Mouse (Mus musculus) heart, adult 11 months (tissue): Measurements from ENCODE around the gene Abcc4.

Experiments used
- DNase-seq: peaks from one replicate; pipeline ENCODE4 v3.0.0; 2022

The Abcc4 gene

DNA sequence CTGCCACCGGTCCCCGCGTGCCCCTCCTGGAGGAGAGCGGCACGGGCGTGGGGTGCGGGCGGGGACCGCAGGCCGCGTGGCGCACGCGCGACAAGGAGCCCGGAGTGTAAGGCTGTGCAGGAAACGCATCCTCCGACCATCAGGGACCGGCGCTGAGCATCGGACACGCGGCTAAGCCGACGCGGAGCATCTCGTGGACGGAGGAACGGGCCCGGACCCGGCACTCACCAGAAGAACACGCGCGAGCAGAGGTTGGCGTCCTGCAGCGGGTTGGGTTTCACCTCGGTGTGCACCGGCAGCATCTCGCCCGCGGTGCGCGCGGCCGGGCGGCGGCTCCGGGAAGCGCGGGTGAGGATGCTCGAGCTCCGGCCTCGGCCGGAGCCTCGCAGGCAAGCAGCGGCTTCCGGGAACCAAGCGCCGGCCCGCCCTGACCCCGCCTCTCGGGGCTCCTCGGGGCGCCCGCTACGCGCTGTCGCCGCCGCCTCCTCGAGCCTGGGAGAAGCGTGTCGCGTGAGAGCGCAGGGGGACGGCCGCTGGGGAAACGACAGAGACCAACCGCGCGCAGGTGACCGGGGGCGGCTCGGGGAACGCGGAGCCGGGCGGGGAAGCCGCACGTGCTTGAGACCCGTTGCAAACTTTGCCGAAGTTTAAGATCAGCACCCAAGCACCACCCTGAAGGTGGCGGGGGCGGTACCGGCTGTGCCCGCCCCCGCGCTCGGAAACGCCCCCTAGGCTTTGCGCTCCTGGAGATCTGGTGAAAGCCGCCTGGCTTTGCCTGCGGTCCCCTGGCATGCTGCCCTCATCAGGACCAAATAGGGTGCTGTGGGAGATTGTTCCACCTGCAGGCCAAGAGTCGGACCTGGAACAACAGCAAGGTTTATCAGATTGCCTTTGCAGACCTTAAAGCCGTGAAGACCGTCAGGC lies at the start of gene Abcc4:
Abcc4 (minus strand) TSS at position 412 of the 924 bp plus-strand sequence.
- DNase-seq, result peak; percentile 99

DNA sequence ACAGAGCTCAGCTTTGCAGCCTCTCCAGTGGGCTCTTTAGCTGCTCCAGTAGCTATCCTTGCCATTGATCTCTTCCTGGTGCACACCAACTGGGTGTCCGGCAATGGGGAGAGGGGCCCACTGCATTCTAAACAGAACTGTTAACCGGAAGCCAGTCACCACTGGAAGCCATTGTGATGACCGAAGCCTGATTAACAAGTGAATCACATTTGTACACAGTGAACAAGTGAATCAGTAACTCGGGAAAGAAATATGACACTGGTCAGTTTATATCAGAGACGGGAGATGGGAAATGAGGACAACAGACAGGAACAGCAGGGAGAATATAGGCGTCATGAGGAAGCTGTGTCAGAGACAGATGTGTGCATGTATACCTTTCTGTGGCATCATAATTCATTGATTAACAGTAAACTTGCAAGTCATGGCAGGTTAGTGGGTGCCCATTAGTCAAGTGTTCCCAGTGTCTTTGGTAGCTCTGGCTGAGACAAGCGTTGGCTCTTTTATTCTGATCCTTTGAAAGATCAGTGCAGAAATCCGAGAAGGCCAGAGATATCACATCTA lies 45.3 kb upstream of the Abcc4 start:
- DNase-seq, result peak; percentile 51

DNA sequence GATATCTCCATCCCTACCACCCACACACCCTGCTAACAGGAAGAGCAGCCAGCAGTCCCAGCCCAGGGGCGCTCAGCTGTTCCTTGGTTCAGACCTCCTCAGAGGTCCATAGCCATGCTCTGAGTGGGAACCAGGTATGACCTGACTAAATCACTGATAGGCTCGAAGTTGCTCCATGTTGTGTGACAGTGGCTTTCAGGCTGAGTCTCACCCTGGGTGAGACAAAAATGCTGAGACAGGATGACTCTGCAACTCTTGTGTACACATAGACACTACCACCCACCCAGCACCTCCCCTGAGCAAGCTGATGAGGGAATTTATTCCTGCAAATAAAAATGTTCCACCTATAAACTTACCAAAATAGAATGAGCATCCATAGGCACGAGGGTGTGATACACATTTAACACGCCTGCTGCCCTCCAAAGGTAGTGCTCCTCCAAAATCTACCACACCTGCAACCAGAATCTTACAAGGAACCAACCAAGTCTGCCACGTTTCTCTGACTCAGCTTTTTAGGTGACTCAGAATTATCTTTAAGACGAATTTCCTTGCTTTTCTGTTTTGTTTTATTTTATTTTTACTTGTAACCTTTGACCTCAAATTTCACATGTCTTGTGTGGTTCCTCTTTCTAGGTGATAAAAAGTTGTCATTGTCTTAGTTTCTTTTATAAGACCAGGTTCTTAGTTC lies 44.6 kb upstream of the Abcc4 start:
- peak; percentile 58 for DNase-seq

DNA sequence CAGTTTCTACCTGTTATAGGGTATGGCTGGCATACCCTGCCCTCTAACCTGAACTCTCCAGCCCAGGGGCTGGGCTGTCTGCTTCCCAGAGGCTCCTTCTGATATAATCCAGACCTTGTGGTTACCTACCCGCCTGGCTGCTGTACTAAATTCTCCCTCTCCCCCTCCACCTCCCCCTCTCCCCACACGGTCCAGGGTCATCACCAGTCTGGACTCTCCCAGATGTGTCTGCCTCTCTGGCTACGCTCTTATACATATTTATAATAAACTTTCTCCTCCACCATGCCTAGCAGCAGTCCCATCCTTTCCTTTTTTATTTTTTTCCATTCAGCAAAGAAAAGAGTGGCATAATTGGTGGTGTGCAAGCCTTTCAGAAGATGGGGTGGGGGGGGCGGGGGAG lies 43.7 kb upstream of the Abcc4 start:
- DNase-seq, result no peak

DNA sequence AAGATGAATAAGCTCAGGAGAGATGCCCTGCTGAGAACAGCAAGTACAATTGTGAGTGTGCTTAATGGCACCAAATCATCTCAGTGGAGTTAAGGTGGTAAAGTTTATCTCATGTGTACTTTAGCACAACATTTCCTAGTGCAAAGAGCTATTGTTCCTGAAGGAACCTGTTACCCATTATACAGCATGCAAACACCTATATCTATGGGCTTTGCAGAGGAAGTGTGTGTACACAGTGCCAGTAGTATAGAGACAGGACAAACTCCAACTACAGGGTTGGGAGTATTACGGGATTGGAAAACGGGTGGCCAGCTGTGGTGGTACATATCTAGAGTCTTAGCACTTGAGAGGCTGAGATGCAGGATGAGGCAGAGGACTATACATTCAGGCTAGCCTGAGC lies 43.0 kb upstream of the Abcc4 start:
- no peak for DNase-seq

DNA sequence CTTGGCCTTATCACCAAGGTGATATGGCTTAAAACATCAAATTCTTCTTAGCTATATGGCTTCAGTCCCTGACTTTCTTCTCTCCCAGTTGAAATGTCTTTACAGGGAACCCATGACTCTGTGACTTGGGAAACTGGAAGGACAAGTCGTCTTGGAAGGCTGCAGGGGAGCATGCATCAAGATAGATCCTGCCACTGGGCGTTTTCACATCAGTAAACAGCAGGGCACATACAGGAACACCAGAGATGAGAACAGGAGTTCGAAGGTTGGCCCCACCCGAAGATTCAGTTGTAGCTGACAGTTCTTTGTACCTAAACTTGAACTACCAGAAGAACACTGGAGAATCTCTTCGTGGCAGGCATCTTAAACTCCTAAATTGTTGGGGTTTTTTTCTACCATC lies 36.8 kb upstream of the Abcc4 start:
- peak; percentile 57 for DNase-seq

DNA sequence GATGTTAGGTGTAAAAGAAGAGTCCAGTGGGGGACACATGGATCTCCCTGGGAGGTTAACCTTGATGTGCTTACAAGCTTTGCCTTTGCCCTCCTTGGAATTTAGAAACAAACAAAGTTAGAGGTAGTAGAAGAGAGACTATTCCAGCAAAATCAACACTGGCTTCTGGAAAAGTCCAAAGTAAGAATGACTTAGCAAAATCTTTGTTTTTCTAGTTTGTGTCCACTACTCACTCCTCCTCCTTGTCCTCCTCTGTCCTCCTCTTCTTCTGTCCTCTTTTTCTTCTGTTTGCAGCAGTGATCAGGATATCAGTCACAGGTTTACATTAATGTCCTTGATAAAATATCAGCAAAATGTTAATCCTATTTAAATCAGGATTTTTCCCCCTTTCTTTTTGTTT lies 35.8 kb upstream of the Abcc4 start:
- no peak for DNase-seq

DNA sequence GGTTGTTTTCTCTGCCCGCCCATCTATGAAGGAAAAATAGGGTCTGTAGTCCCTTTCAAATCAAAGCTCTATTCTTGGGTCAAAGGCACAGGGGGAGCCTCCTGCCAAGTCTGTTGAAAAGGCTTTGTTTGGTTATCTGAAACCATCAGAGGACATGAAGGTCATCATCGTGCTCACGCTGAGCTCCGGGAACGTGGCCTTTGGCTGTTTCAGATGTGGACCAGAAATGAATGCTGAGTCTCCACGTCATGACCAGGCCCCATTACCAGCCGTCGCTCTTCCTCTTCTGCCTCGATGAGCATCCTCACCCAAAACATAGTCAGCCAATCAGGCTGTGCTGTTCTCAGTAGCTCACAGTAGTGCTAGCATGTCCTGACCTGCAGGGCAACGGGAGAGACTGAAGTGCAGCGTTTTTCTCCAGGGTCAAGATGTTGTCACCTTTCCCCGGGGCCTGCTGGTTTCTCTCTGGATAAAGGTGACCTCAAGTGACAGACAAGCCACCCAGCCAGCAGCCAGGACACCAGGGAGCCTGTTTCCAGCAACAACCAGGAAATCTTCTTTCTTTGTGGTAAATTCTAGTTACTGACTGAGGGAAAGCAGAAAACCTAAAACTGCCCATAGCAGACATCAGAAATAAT lies 31.4 kb upstream of the Abcc4 start:
- peak; percentile 94 for DNase-seq

DNA sequence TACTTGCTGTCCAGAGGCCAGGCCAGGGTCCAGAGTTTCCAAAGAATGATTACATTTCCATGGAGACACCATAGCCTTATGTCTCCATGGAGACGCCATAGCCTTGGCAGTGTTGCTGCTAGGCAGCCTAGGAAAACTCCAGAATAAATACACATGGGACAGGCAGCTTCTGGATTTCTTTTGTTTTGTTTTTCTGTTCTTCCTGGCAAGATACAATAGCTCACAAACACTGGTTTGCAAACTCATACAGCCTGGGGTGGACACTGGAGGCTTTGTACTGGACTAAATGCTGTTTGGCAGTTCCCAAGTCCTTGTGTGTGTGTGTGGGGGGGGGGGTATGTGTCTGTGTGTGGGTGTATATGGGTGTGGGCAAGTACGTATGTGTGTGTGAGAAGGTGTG lies 29.1 kb upstream of the Abcc4 start:
- peak; percentile 94 for DNase-seq

DNA sequence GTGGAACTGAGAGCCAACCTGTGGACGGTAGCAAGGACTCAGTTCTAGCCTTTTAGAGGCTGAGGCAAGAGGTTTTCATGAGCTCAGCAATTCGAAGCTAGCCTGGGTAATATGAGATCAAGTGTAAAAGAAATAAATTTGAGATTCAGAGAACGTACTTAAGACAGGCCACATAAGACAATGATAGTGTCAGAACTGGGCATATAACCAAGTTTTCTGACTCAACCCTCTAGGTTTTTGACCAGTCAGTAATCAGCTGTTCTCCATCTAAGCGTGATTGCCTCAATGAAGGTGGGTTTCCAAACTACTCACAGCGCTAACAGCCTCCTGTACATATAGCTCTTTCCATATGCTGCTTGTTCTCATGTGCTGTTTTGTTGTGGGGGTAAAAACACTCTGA lies 27.1 kb upstream of the Abcc4 start:
- no peak for DNase-seq

DNA sequence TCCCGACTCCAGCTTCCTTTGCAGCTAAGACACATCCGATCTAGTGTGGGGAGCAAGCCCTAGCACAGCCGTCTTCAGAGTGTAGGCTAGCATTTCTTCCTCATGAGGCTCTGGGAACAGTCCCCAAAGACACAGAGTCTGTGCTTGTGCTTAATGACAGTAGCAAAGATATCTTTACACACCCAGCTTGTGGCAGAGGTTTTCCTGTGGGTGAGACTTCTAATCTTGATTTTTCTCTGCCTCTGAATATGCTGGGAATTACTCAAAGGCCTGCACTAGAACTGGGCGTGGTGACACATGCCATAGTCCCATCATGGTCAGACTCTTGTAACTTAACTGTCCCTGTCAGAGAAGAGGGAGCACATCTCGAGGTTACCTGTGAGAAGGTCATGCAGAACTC lies 24.6 kb upstream of the Abcc4 start:
- DNase-seq, result peak; percentile 35

DNA sequence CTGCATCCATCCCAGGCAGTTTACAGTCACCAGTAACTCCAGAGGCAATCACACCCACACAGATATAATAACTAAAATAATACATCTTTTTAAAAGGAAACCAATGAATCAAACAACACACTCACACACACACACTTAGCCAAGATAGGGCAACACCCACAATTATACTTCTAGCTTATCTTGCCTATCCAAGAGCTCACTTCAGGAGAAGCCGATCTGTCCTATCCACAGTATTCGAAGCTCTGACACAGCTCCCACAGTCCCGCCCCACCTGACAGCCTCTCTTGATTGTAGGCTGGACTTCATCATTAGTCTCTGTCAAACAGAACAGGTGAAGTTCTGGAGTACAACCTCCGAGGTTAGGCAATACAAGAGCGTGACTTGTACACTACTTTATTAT lies 19.4 kb upstream of the Abcc4 start:
- DNase-seq, result no peak

DNA sequence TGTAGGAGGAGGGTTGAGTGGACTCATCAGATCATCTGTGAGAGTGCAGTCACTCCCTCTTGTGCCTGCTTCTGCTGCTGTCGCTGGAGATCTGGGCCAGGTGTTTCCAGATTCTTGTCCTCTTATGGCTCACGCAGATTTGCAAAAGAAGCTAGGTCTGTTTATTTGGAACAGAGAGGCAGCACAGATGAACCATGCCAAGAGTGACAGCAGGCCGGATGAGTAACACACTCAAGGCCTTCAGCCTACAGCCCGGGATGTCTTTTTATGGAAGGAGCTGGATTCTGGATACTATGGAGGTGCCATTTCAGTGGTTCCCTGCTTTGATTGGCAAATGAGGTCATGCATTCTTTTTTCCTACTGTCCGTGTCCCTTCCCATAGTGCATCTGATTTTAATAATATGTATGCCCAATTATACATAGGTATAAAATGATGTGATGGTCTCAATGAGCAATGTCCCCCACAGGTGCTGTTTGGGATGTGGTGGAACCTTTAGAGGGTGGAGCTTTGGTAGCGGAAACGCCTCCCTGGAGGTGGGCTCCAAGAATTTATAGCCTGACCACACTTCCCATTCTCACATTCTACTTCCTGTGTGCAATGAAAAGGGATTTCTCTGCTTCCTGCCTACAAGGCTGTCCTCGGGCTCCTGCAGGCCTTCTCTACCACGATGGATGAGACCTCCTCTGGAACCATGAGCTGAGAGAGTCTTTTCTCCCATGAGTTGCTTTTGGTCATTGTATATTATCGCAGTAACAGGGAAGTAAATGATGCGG lies 18.1 kb upstream of the Abcc4 start:
- DNase-seq, result peak; percentile 37

DNA sequence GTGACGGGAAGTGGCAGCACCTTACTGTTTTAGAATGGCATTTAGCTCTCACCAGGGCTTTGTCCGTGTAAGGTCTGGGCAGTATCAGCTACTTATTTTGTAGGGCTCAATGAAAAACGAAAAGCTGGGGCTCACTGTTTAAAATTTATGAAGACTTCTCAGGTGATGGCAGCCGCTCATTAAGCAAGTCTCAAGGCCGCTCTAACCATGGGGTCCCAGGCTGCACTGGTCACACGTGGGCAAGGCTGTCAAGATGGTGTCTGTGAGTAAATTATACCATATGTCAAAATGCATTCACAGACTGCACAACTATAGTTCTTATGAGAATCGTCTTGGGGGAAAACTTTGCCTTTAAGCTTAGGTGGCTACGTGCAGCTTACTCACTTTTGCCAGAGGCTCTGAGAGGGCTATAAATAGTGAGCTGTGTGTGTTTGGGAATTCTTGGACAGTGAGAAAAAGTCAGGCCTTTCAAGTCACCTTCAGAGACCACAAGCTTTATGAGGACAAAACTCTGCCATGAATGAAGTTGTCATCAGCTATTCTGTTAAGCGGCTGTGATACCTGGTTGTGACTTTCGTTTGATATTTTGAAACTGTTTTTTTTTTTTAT lies 13.7 kb upstream of the Abcc4 start:
- peak; percentile 70 for DNase-seq

DNA sequence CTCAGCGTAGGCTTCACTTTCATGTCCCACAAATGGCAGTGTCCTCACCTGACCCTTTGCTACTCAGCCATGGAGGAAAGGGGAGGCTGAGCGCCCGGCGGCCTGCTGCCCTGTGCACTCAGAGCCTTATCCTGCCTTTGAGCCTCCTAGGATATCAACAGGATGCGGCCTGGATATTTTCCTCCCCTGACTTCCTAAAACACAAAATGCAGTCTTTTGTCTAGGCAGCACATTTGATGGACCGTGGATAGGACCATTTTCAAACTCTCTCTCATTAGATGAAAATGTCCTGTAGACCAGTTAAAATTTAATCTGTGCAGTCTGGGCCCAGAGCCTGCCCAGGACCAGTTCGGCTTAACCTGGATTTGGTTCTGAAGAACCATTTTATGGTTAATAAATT lies 12.6 kb upstream of the Abcc4 start:
- DNase-seq, result peak; percentile 97

DNA sequence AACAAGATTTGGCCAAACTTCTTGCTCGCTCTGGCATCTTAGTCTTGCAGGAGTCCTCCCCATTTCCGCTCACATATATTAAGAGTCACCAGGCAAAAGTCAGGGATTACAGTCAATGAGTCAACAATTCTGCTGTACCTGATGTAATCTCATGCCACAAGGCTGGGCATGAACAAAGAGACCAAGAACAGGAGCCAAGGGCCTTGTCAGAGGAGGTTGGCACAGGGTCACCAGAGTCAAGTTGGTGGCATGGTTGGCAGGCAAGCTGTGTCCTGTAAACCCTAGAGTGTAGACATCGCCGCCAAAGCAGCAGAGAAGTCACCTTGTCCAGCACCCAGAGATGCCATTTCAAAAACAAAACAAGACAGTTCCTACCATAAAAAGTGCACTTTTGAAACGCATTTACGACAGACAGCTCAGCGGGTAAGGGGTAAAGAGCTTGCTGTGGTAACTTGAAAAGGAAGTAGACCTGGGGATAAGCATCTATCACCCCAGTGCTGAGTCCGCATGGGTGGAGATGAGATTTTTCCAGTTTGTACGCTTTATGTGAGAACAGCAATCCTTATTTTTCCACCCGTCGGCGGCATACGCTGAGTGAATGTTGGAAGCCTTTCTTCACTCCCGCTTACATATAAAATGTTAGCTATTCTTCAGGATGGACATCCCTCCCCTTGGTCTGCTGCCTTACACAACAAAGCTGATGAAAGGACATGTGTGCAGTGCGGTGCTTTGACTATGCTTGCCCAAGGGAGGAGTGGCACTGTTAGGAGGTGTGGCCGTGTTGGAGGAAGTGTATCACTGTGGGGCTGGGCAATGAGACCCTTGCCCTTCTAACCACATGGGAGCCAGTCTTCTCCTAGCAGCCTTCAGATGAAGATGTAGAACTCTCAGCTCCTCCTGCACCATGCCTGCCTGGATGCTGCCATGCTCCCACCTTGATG lies 10.6 kb upstream of the Abcc4 start:
- DNase-seq, result peak; percentile 98

DNA sequence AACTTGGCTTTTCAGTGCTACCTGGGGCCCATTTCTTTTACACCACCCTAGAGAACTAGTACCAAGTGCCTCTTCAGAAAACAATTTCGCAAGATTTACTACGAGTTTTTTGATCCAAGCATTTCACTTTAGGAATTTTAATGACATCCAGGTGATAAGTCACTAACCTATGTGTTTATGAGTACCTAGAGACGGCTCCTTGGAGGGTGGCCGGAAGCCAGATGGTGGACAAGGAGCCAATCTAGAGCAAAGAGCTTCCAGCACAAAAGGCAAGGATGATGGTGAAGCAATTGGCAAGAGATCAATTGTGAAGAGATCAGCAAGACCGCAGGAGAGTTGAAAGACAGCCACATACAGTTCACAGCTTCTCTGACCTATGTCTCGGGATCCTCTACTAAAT lies 8.7 kb upstream of the Abcc4 start:
- no peak for DNase-seq

DNA sequence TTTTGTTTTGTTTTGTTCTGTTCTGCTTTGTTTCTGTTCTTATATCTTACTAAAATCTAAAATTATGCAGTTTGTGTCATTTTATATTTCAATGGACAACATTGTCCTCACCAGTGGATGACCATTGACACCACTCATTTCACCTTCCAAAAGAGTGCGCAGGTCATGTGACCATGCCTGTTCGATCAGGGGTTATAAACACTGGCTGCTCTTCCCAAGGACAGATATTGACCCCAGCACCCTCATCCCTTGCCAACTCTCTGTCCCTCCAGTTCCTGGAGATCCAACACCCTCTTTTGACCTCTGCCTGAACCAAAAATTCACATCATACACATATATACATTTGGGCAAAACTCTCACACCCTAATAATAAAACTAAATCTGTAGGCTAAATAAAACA lies 8.3 kb upstream of the Abcc4 start:
- DNase-seq, result no peak

DNA sequence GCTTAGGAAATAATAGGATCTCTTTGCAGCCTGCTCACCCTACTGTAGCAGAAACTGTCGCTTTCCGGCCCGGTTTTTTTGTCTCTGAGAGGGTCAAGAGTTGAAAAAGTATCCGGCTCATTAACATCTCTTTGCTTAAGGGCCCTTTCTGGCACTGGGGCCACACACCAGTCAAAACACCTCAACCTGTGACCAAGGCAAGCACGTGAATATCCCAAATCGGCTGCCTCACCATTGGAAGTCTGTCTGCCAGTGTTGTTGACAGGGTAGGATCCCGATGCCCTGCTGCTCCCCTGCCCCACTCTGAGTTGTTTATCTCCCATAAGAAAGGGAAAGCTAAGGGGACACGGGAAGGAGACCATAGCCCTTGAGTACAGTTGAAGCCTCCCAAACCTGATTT lies 7.8 kb upstream of the Abcc4 start:
- DNase-seq, result no peak

DNA sequence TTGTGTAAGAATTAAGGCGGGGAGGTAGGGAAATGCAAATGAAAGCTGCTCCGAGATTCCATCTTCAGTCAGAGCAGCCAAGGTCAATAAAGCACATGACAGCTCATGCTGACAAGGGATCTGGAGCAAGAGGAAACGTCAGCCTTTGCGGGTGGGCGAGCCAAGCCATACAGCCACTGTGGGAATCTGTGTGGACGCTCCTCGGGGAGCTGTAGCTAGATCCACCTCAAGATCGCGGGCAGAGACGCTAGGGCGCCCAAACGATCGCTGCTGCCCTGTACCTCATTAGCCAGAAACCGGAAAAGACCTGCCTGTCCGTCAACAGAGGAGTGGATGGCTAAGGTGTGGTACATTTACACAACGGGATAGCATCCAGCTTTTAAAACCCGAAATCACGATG lies 7.4 kb upstream of the Abcc4 start:
- peak; percentile 94 for DNase-seq

DNA sequence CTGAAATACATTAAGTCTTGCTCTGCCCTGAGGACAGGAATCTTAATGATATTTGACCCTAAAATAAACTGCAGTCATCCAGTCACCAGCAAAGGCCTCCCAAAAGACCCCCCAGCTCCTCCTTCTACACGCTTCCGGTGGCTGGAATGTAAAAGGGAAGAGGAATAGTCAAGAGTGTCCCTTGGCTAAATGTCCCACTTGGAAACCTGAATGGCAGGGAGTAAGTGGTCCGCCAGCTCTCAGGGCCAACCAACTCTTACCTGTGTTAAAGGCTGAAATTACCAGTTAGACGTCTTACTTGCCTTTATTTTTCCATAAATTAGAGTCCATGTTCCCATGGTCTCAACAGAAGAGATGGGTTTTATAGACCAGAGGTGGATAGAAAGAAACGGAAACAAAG lies 6.9 kb upstream of the Abcc4 start:
- no peak for DNase-seq
